Mouse (Mus musculus) midbrain, embryonic 14.5 days (tissue): Measurements from ENCODE around the gene Hvcn1. TPM values are rescaled to one million over a fixed set of nuclear protein-coding genes. Genes with fewer than 3 reads are reported as not detected.
"Not testable (repeated sequence)": the region's sequence is repeated elsewhere in the genome, so short reads cannot be mapped to it uniquely, and the experiment has no call there.

Experiments used
- ATAC-seq: fragments of 200-750 bp; cut with Nextera tagmentation; 2 replicates; pipeline ENCODE4 v1.8.0; 2017; ENCODE audit warnings: moderate number of reproducible peaks, moderate library complexity; ENCODE audit not compliant: low FRiP score, low TSS enrichment
- DNase-seq: peaks from one replicate; pipeline ENCODE4 v3.0.0-alpha.2; 2015
- H3K27ac ChIP-seq: fragments of 300-500 bp; sonication (generic); replicated peaks from 2 replicates; pipeline ENCODE4 v1.5.1; 2014; ENCODE audit warnings: mild to moderate bottlenecking, low read depth, low read length, moderate library complexity
- H3K27me3 ChIP-seq: fragments of 300-500 bp; sonication (generic); 2 replicates; pipeline ENCODE4 v1.6.1; 2014; ENCODE audit warnings: low read length, control low read depth, mixed read lengths; ENCODE audit not compliant: control insufficient read depth, insufficient read depth
- H3K36me3 ChIP-seq: fragments of 300-500 bp; sonication (generic); 2 replicates; pipeline ENCODE4 v1.6.1; 2014; ENCODE audit warnings: low read length, control low read depth; ENCODE audit not compliant: control insufficient read depth, insufficient read depth
- H3K4me1 ChIP-seq: fragments of 300-500 bp; sonication (generic); 2 replicates; pipeline ENCODE4 v1.6.1; 2014; ENCODE audit warnings: mild to moderate bottlenecking, antibody characterized with exemption, low read length, control low read depth; ENCODE audit not compliant: control insufficient read depth, insufficient read depth
- H3K4me2 ChIP-seq: fragments of 300-500 bp; sonication (generic); 2 replicates; pipeline ENCODE4 v1.6.1; 2014; ENCODE audit warnings: mild to moderate bottlenecking, low read length, moderate library complexity
- H3K4me3 ChIP-seq: fragments of 300-500 bp; sonication (generic); replicated peaks from 2 replicates; pipeline ENCODE4 v1.5.1; 2014; ENCODE audit warnings: low read depth, low read length
- H3K9ac ChIP-seq: fragments of 300-500 bp; sonication (generic); replicated peaks from 2 replicates; pipeline ENCODE4 v1.6.1; 2014; ENCODE audit warnings: mild to moderate bottlenecking, low read length, moderate library complexity
- H3K9me3 ChIP-seq: fragments of 300-500 bp; sonication (generic); 2 replicates; pipeline ENCODE4 v1.6.1; 2016; ENCODE audit warnings: low read length, control low read depth, mixed read lengths; ENCODE audit not compliant: control insufficient read depth
- whole genome bisulfite sequencing: fragments of 180-500 bp; shearing (Covaris S2); extraction: QIAGEN DNeasy Blood & Tissue Kit; methylation state at CpG from one replicate; pipeline ENCODE4 v1.1.7; 2014; 5-methylcytosine and 5-hydroxymethylcytosine counted together
- polyA plus RNA-seq: library from polyadenylated mRNA; unstranded; fragments of >200 nt; fragmentation: Nextera tagmentation; extraction: Ambion mirVana; gene quantifications from 2 replicates; pipeline ENCODE4 v1.2.1, GENCODE M21; 2014

Hvcn1 gene
- polyA plus RNA-seq, 1 experiment from 2014 or later, result 2.5 TPM

- Histone ChIP-seq H3K27me3 (no peaks in the 10 kb centered on the region), H3K4me1 (peaks cover 35% of the 10 kb centered on the region), H3K27ac (no peak overlapping the region), H3K36me3 (peaks cover 75% of the 10 kb centered on the region), H3K4me3 (no peak overlapping the region), H3K9me3 (no peaks in the 10 kb centered on the region), H3K4me2 (no peak overlapping the region), H3K9ac (no peak overlapping the region)
- no peak for ATAC-seq
- DNase-seq, result no peak
- 91% methylated on average over 14 of the region's 14 CpGs for WGBS
Measured at GRCm38 (mm10) chr5:122168344-122169069, 38.1 kb upstream of the Hvcn1 start.

GRCm38 (mm10) chr5:122171058-122171457 is 35.5 kb upstream of the Hvcn1 start:
- no peak overlapping the region for H3K27ac ChIP-seq

DNA sequence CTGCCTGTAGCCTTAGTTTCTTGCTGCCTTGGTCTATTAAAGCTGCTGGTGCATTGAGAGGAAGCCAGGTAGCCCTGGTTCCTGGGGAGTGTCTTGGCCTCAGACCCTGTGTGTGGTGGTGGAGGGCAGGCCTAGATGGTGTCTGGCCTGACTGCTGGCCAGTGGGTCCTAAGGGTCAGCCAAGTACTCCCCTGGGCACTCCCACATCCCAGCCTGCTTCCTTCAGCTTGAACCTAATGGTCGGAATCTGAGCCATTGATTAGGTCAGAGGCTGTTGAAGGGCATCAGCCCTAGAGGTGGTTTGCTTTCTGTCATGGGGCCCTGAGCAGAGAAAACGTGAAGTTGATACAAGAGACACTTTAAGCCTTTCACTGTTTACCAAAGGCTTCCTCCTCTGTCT is 31.2 kb upstream of the Hvcn1 start:
- Histone ChIP-seq H3K27ac (no peak overlapping the region), H3K27me3 (no peaks in the 10 kb centered on the region), H3K4me2 (no peak overlapping the region), H3K4me3 (no peak overlapping the region), H3K36me3 (peaks cover 58% of the 10 kb centered on the region), H3K4me1 (no peaks in the 10 kb centered on the region), H3K9ac (no peak overlapping the region), H3K9me3 (no peaks in the 10 kb centered on the region)
- DNase-seq (no peak), ATAC-seq (no peak)
- WGBS, result 73% methylated on average over 2 of the region's 2 CpGs

More at GRCm38 (mm10) chr5:122171058-122171457, 35.5 kb upstream of the Hvcn1 start:
- Histone ChIP-seq H3K27me3 (no peaks in the 10 kb centered on the region), H3K9me3 (no peaks in the 10 kb centered on the region), H3K36me3 (peaks cover 78% of the 10 kb centered on the region), H3K4me1 (peaks cover 9% of the 10 kb centered on the region; the same call in 1 of the 2 replicates), H3K9ac (no peak overlapping the region), H3K4me2 (no peak overlapping the region), H3K4me3 (no peak overlapping the region)
- 92% methylated on average over 8 of the region's 8 CpGs for WGBS
- ATAC-seq, result no peak
- no peak for DNase-seq

GRCm38 (mm10) chr5:122175961-122176360 is 30.6 kb upstream of the Hvcn1 start:
- no peaks in the 10 kb centered on the region for H3K9me3 ChIP-seq
- no peak overlapping the region for H3K9ac ChIP-seq
- H3K4me2 ChIP-seq, result no peak overlapping the region
- no peak overlapping the region for H3K4me3 ChIP-seq
- peaks cover 53% of the 10 kb centered on the region for H3K36me3 ChIP-seq
- ATAC-seq (no peak), DNase-seq (no peak)
- no peaks in the 10 kb centered on the region for H3K27me3 ChIP-seq
- no peaks in the 10 kb centered on the region for H3K4me1 ChIP-seq
- H3K27ac ChIP-seq, result no peak overlapping the region
- WGBS, result 92% methylated on average over 7 of the region's 7 CpGs

DNA sequence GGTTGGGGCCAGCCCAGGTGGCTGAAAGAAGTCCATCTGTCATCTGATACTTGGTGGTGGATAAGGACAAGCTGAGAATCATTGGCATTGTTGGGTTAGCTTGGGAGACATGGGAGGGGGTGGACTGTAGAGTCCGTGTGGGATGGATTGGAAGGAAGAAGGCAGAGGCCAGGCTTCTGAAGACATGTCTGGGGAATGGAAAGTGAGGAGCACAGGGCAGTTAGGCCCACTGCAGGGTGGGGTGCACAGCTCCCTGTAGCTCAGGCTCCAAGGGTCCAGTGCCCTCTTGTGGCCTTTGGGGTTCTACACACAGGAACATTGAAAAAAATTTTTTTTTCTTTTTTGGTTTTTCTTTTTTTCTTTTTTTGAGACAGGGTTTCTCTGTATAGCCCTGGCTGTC is 30.2 kb upstream of the Hvcn1 start:
- no peak overlapping the region for H3K4me2 ChIP-seq
- H3K4me3 ChIP-seq, result no peak overlapping the region
- peaks cover 48% of the 10 kb centered on the region for H3K36me3 ChIP-seq
- no peaks in the 10 kb centered on the region for H3K9me3 ChIP-seq
- no peak; the same call in 1 of the 2 replicates for ATAC-seq
- DNase-seq, result peak; percentile 57
- 56% methylated on average over 1 of the region's 1 CpGs for WGBS
- H3K27ac ChIP-seq, result no peak overlapping the region
- H3K27me3 ChIP-seq, result no peaks in the 10 kb centered on the region
- no peak overlapping the region for H3K9ac ChIP-seq
- no peaks in the 10 kb centered on the region for H3K4me1 ChIP-seq

- H3K4me3 ChIP-seq, result no peak overlapping the region
- no peak for DNase-seq
- H3K9me3 ChIP-seq, result no peaks in the 10 kb centered on the region
- no peak overlapping the region for H3K27ac ChIP-seq
- no peaks in the 10 kb centered on the region for H3K4me1 ChIP-seq
- peaks cover 23% of the 10 kb centered on the region for H3K36me3 ChIP-seq
- H3K27me3 ChIP-seq, result no peaks in the 10 kb centered on the region
- no peak overlapping the region for H3K9ac ChIP-seq
- no peak for ATAC-seq
- H3K4me2 ChIP-seq, result no peak overlapping the region
- WGBS, result 72% methylated on average over 6 of the region's 6 CpGs
Measured at GRCm38 (mm10) chr5:122179665-122180064, 26.9 kb upstream of the Hvcn1 start.

GRCm38 (mm10) chr5:122184283-122184806 is 22.3 kb upstream of the Hvcn1 start:
- no peaks in the 10 kb centered on the region for H3K36me3 ChIP-seq
- no peak overlapping the region for H3K9ac ChIP-seq
- ATAC-seq, result no peak
- H3K4me1 ChIP-seq, result no peaks in the 10 kb centered on the region
- no peaks in the 10 kb centered on the region for H3K9me3 ChIP-seq
- DNase-seq, result no peak
- no peak overlapping the region for H3K4me3 ChIP-seq
- no peaks in the 10 kb centered on the region for H3K27me3 ChIP-seq
- no peak overlapping the region for H3K27ac ChIP-seq
- H3K4me2 ChIP-seq, result no peak overlapping the region
- WGBS, result 83% methylated on average over 7 of the region's 7 CpGs

DNA sequence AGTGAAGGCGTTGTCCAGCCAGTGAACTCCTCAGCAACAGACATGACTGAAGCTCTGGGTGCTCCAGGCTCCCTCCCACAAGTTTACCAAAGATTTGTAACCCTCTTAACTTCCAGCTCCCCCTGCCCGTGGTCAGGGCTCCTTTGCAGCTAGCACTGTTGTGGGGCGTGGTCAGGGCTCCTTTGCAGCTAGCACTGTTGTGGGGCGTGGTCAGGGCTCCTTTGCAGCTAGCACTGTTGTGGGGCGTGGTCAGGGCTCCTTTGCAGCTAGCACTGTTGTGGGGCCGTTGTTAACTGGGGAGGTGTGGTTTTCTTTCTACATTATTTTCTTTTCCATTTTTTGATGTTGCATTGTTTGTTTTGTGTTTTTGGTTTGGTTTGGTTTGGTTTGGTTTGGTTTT is 21.7 kb upstream of the Hvcn1 start:
- not testable (repeated sequence) for H3K9ac ChIP-seq, H3K4me3 ChIP-seq, H3K36me3 ChIP-seq, ATAC-seq, H3K9me3 ChIP-seq, H3K27me3 ChIP-seq, H3K4me2 ChIP-seq, H3K27ac ChIP-seq, DNase-seq, H3K4me1 ChIP-seq
- WGBS, result 96% methylated on average over 6 of the region's 6 CpGs

DNA sequence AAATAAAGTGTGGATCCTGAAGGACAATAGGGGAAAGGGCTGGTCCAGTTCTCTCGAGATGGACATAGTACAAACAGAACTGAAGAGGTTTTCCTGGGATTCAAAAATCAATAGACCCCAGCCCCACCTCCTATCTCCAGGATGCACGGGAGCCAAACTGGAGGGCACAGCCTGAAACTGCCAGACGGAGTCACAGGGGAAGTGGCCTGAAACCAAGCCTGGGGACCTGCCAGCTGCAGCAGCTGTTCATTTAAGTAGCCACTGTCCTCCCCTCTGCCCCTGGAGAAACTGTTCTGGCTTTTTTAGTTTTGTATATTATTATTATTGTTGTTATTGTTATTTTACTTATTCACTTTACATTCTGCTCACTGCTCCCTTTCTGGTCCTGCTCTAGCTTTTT is 17.5 kb upstream of the Hvcn1 start:
- Histone ChIP-seq H3K27ac (no peak overlapping the region), H3K4me2 (no peak overlapping the region), H3K27me3 (no peaks in the 10 kb centered on the region), H3K4me1 (no peaks in the 10 kb centered on the region), H3K9ac (no peak overlapping the region), H3K9me3 (no peaks in the 10 kb centered on the region), H3K4me3 (no peak overlapping the region), H3K36me3 (no peaks in the 10 kb centered on the region)
- DNase-seq (no peak), ATAC-seq (no peak)
- WGBS, result 65% methylated on average over 3 of the region's 3 CpGs
